Mouse (Mus musculus) adrenal gland, adult 18-20 months (tissue): ENCODE measurements at regions not wholly inside any gene's neighbourhood (a gene's known extent, or its start where the extent isn't known, plus 50 kb on each side); places are given as distances from the start of the nearest gene placed in this dataset.

Experiments used
- DNase-seq, 2 experiments: peaks; one replicate each; pipeline ENCODE4 v3.0.0; 2021 to 2022; ENCODE audit warnings: low spot score in 2 of 2

GRCm38 (mm10) chr7:37376207-37376606 is 397.2 kb downstream of the Zfp536 start:
- no peak for DNase-seq

- DNase-seq, result no peak
Observed at GRCm38 (mm10) chr7:37377889-37378521, 395.4 kb downstream of the Zfp536 start.

GRCm38 (mm10) chr7:37387871-37388270 is 385.6 kb downstream of the Zfp536 start:
- no peak for DNase-seq

- no peak for DNase-seq
Observed at GRCm38 (mm10) chr7:37388843-37389702, 384.4 kb downstream of the Zfp536 start.

GRCm38 (mm10) chr7:37389703-37390087 is 383.7 kb downstream of the Zfp536 start:
- no peak for DNase-seq

GRCm38 (mm10) chr7:37390271-37390670 is 383.2 kb downstream of the Zfp536 start:
- no peak for DNase-seq

- DNase-seq, result no peak
Observed at GRCm38 (mm10) chr7:37392122-37392521, 381.3 kb downstream of the Zfp536 start.

GRCm38 (mm10) chr7:37392604-37393003 is 380.8 kb downstream of the Zfp536 start:
- DNase-seq, result no peak

- no peak for DNase-seq
Observed at GRCm38 (mm10) chr7:37393071-37393470, 380.4 kb downstream of the Zfp536 start.

- DNase-seq, result no peak
Observed at GRCm38 (mm10) chr7:37394965-37395426, 378.4 kb downstream of the Zfp536 start.

GRCm38 (mm10) chr7:37395881-37396513 is 377.4 kb downstream of the Zfp536 start:
- no peak for DNase-seq

GRCm38 (mm10) chr7:37403483-37403882 is 370.0 kb downstream of the Zfp536 start:
- DNase-seq, result no peak

- no peak for DNase-seq
Observed at GRCm38 (mm10) chr7:37413350-37413749, 360.1 kb downstream of the Zfp536 start.

- DNase-seq, result no peak
Observed at GRCm38 (mm10) chr7:37421704-37422103, 351.7 kb downstream of the Zfp536 start.
